Mouse (Mus musculus) T-cell, adult 2 months (primary cell): ENCODE measurements around the gene Ppp1r3d.

Source experiments
- DNase-seq: peaks from one replicate; pipeline ENCODE4 v3.0.0; 2022; ENCODE audit warnings: low spot score

Ppp1r3d gene

GRCm38 (mm10) chr2:178414261-178415149 is at the start of gene Ppp1r3d, which contains the start of gene Fam217b:
Gene Ppp1r3d, minus strand, starts transcription at chr2:178414472.
Gene Fam217b, plus strand, starts transcription at chr2:178414524.
- DNase-seq = no peak

GRCm38 (mm10) chr2:178460353-178460752 is 46.1 kb upstream of the Ppp1r3d start:
- no peak for DNase-seq

GRCm38 (mm10) chr2:178457414-178457813 is 43.1 kb upstream of the Ppp1r3d start:
- no peak for DNase-seq

DNA sequence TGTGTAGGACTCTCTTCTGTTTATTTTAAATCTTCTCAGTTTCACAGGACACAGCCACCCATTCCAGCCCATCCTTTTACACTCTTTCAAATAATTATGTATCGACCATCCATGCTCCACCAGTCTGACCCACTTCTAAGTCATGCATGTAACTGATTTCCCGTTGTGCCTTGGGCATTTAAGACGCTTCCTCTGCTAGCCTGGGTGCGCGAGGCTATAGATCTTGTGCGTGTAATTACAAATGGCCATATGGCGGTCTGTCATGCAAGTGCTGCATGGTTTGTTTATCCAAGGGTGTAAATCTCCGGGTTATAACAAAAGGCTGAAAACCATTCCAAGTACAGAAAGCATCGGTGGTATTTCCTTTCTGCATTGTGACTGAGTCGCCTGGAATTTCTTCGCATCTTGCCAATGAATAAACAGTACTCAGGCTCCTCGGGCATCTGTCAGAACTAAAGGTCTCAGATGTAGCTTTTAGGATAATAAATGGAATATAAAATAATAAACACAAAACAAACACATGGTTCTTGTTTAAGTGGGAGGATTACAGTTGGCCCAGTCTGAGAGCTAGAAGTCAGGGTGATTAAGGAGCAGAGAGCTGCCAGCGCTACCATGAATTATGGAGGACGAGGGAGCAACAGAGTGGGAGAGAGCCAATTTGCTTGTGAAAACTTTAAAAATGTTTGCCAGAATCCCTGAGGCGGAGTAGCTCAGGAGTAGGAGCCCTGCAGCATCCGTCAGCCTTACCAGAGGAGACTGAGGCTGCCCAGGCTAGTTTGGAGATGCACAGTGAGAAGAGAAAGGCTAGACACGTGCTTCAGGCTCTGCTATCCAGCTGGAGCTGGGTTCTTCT is 40.6 kb upstream of the Ppp1r3d start:
- DNase-seq = no peak

- no peak for DNase-seq
Observed at GRCm38 (mm10) chr2:178450961-178451360, 36.7 kb upstream of the Ppp1r3d start.

DNA sequence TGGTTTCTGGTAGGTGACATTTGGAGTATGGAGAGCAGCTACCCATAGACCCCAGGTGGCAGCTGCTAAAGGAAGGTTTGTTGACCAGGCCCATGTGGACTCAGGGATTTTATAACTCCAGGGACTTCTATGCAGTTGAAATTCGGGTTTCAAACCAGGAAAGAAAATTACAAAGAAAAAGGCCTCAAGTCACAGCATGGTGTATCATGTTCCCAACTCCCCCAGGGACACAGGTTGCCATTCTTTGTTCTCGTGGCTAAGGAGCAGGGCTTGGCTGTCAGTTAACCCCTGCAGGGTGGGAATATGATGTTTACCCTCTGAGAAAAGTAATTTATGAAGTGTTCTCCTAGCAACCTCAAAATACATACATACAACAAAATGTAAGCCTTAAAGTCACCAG is 36.0 kb upstream of the Ppp1r3d start:
- DNase-seq = no peak

GRCm38 (mm10) chr2:178449386-178449785 is 35.1 kb upstream of the Ppp1r3d start:
- no peak for DNase-seq

GRCm38 (mm10) chr2:178437311-178437710 is 23.0 kb upstream of the Ppp1r3d start:
- DNase-seq = no peak

DNA sequence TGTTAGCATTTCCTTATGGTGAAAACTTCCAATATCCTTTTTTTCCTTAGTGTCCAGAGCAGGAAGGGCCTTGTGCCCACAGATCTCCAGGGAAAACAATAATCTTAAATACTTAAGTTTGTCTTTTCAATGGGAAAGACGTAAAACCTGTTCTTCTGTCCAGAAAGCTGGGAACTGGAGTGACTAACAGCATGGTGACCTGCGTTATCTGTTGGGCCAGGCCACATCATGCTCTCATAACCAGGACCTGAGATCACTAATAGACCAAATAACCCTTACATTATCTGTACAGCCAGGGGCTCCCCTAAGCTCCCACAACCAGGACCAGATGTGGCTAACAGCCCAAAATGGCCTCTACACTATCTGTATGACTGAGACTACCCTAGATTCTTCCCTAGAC is 19.6 kb upstream of the Ppp1r3d start:
- no peak for DNase-seq

DNA sequence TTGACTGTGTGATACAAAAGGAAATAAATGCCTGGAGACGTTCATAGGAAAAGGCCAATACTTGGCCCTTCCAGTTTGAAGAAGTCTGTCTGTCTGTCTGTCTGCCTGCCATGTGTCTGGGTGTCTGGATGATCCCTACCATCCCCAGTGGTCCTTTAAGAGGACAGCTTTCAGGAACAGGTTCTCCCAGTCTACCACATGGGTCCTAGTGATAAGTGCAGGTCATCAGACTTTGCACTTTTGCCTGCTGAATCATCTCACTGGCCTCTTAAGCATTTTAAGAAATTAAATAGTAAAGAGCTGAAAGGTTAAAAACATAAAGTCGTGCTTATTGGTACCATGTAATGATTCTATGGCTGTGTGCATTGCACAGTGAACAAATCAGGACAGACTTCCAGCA is 19.2 kb upstream of the Ppp1r3d start:
- no peak for DNase-seq

GRCm38 (mm10) chr2:178430231-178430630 is 16.0 kb upstream of the Ppp1r3d start, which contains the start of gene Cdh26:
Gene Cdh26, plus strand, starts transcription at chr2:178430531.
- no peak for DNase-seq

GRCm38 (mm10) chr2:178429426-178429825 is 15.2 kb upstream of the Ppp1r3d start:
- DNase-seq = no peak

- DNase-seq = no peak
Observed at GRCm38 (mm10) chr2:178428676-178429075, 14.4 kb upstream of the Ppp1r3d start.

GRCm38 (mm10) chr2:178428183-178428582 is 13.9 kb upstream of the Ppp1r3d start:
- DNase-seq = no peak

GRCm38 (mm10) chr2:178427181-178427580 is 12.9 kb upstream of the Ppp1r3d start:
- no peak for DNase-seq

DNA sequence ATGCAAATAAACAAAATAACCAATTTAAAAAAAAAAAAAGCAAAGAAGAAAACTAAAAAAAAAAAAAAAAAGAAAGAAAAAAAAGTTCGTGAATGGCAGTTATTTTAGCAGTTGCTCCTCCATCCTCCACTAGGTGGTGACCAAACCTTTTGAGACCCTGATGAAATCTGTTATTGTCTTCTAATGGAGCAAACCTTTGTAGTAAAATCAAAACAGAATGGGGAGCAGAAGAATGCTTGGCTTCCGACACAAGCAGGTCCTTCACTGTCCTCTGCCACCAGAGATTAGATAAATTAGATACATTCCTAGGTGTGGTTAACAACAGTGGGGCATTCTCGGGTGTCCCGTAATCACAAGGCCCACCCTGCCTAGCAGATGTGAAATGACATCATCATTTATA is 12.0 kb upstream of the Ppp1r3d start:
- no peak for DNase-seq

DNA sequence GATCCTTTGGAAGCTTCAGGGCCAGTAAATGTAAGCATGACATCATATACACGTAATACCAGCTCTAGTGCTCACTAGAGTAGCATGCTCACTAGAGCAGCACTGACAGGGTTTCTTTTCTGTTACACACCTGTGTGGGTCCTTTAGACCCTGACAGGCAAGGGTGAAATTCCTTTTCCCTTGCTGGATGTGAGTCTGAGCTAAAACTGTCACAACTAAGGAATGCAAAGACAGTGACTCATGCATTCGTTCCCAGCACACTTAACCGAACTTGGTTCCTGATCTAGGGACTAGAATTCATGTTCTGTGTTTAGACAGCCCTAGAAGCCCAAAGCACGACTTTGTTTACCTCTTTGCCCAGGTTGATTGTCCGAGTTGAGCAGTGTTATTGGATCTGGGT is 9.0 kb upstream of the Ppp1r3d start:
- no peak for DNase-seq

GRCm38 (mm10) chr2:178422186-178422585 is 7.9 kb upstream of the Ppp1r3d start:
- DNase-seq = no peak

DNA sequence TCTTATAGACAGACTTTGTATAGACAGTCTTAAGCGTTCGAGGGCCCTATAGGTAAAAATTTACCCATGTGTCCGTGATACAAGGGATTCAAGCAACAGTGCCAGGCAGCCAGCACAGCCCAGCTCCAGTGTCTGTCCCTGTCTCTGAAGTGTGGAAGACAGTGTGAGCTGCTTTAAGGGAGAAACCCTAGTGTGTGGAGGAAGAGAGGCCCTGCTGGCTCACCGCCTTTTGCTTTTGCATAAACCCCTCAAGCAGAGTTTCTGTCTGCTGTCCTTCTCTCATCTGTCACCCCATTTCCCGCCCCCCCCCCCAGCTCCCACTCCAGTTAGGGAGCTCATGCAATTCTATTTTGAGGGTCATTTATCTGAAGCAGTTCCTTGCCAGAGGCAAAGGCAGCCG is 7.3 kb upstream of the Ppp1r3d start:
- no peak for DNase-seq

- no peak for DNase-seq
Observed at GRCm38 (mm10) chr2:178420576-178420975, 6.3 kb upstream of the Ppp1r3d start.

DNA sequence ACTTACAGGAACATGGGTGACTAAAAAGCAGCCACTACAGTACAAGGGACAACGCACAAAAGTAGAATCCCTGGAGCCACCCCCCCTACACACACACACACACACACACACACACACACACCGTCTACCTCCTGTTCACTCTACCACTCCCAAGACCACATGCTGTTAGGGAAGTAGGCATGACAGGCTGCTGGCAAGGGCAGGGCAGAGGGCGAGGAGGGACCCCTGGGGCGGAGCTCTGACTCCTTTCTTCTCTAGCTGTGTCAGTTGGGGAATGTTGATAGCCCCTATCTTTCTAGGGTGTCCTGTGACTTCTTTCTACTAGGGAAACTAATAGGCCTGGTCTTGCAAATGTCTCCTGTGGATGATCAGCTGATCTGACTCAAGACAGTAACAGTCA is 2.7 kb upstream of the Ppp1r3d start:
- DNase-seq = no peak

DNA sequence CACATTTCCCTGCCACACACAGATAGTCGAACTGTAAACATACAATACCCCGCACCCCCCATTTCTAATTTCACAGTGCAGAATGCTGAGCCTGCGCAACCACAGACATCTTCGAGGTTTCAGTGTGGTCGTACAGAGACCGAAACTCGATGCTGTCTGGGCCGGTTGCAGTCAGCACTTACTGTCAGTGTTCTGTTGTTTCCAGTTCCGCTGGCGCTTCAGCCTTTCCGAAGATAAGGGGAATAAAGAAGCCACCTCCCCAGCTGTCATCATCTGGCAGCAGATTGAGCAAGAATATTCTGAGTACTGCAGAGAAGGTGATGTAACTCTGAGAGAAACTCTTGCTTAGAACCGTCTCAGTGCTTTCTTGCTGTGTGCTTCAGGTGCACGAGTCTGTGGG is 2.2 kb upstream of the Ppp1r3d start:
- no peak for DNase-seq

DNA sequence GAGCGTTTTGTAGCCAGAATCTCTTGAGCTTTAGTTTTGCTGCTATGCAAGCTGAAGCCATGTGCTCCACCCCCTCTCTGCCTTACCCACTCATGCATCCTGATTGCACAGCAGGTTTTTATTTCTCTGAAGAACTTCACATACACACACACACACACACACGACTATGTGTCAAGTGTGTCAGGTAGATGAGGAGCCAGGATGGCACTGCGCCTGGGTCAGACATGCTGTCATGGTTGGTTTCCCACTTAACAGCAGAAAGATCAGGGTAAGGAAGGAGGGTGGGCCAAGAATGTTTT is 827 bp upstream of the Ppp1r3d start:
- DNase-seq = no peak
